Mouse (Mus musculus) c-Kit-positive CD71-positive TER-119-positive erythroid progenitor cells, embryonic 14.5 days (primary cell): Measurements from ENCODE around the gene Rbfox3.
"Not testable (repeated sequence)": the region's sequence is repeated elsewhere in the genome, so short reads cannot be mapped to it uniquely, and the experiment has no call there.

ENCODE experiments used
- DNase-seq: peaks from one replicate; pipeline ENCODE4 v3.0.0-alpha.2; 2013; ENCODE audit warnings: low spot score

The Rbfox3 gene

DNA sequence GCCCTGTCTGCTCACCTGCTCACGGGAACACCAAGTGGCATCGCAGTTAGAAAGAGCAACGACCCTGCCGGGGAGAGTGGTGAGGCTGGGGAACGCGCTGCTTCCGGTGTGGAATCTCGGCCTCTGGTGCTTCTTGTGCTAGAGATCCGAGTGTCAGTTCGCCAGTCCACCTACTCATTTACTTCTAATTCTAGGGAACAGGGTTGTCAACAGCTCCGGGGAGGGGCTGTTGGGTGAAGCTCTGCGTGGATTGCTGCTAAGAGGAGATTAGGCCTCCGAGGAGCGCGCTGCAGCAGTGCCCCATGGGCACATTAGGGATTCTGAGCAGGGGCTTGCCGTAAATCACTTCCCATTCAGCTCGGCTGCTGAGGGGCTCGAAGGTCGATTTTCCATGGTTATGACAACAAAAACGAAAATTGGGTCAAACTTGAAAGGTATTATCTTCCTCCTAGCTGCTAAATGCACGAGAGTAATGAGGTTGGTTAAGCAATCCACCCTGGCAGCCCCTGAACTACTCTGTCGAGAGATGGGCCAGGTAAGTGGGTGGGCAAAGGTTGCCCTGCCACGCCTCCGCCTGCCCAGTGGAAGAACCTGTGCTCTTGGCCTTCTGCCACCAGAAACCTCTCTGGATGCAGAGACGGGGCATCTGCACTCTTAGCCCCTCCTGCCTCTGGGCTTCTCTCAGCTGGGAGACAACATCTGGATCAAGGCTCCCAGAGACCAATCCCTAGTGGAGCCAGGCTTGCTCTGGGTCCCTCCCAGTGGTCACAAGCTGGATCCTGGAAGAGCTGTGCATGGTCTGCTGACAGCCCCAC lies 85.9 kb downstream of the Rbfox3 start:
- DNase-seq: no peak

DNA sequence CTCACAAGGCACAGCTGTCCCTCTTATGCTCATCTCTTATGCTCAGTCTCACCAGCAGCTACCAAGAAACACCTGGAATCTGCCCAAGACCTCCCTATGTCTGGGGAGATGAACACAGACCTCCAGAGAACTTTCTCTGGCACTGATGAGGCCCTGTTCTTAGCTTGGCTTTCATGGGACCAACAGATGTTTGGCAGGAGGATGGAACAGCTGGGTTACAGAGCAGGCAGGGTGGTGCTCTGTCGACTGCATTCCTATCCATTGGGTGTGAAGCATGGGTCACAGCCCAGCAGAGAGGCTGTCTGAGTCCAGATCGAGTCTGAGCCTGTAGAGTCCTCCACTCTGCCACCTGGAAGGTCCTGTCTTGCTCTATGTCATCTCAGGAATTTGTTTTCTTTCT lies 90.0 kb downstream of the Rbfox3 start:
- no peak for DNase-seq

DNA sequence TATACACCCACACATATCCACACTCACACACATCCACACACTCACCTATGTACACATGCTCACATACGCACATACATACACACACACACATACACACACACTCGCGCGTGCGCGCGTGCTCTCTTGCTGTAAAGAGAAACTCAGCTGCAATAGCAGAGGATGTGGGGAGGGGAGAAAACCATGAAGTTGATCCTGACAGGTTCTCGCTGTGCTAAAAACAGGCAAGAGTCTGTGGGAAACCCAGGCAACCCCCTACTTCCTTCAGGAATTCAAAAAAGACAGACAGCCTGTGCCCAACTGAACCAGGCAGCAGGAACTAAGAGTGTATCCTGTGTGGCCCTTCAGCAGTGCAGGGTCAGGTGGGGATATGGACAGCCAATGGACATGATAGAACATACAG lies 92.9 kb downstream of the Rbfox3 start:
- DNase-seq: no peak

DNA sequence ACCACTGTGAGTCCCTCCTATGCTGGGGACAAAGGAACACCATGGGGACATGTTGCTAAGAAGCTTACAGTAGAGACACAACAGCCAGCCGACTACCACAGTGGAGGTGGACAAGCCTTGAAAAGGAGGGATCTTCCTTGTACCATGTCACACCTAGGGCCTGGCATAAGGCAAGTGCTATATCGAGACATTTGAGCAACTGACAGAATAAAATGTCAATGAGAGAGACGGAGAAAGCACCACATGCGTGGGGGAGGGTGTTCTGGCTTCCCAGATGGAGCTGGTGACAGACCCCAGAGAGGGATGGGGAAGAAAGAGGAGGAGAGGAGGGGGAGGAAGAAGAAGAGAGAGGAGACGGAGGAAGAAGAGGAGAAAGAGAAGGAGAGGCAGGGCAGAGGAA lies 96.3 kb downstream of the Rbfox3 start:
- DNase-seq: no peak

DNA sequence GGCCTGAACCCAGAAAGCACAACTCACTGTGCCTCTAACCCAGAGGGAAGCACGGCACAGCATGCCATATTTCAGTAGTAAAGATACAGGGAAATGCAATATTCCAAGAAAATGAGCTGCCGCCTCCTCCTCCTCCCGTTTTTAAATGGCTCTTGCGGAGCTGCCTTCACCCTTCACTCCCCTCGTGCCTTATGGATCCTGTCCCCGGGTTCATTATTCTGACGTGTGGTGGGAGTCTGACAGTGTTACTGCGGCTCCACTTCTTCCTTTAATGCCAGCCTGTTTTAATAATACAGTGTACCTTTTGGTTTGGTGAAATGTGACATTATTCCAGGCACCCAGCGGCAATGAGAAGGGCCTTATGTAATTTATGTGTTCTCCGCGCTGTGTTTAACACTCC lies 97.5 kb downstream of the Rbfox3 start:
- DNase-seq: no peak

DNA sequence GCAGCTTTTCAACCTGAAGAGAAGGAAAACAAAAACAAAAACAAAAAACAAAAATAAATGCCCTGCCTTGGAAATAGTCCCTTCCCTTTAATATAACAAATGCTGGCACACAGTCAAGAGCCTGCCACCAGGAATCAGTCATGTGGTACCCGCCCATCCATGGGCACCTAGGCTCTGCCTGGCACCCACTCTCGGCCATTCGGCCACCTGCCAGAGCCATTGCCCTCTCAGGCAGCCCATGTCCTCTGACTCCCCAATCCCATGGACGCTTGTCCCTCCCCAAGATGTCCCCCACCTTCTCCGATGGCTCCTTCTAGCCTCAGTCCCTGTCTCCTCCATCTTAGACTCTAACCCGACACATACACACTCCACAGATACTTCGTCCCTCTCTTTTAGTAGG lies 100.0 kb downstream of the Rbfox3 start:
- no peak for DNase-seq

DNA sequence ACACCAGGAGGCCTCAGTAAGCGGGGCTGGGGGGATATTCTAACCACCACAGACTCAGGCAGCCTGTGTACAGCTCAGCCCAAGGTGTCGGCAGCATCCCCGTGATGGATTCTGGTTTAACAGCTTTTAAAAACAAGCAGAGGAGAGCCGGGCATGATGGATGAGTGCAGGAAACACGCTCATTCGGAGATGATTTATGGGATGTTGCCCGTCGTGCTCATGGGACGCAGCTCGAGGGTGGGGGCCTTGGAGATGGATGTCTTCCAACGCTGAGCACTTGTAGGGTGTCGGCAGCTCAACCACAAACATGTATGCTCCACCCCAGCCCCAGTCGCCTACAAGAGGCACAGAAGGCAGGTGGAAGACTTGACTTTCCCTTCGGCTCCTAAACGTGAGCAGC lies 103.9 kb downstream of the Rbfox3 start:
- no peak for DNase-seq

DNA sequence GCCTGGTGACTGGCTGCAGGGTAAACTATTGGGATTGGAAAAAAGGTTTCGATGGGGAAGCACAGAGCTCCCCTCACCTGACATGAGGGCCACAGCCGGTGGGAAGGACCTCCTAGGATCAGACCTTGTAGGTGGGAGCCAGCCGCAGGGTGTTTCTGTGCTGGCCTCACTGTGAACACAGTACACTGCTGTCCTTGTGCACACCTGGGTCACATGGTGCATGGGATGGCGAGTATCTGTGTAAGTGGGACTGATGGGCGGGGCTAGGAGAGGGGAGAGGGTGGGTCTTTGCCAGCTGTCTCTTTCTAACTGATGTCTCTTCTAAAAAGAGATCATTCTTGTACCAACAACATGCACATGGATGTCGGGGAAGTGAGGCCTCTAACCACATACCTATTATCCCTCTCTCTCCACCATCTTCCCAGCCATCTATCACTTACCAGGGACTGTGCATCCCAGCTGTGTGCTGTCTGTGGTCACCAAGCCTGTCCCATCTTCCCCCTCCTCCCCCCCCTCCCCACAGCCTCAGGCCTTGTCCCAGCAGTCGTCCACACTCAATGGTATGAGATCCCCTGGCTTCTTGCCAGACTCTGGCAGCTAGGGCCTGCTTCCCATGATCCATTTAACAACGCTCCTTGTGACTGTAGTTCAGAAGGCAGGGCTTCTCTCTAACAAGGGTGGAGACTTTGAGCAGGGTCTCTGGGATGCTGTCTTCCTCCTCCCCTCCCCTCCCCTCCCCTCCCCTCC lies 116.4 kb downstream of the Rbfox3 start:
- DNase-seq: no peak

DNA sequence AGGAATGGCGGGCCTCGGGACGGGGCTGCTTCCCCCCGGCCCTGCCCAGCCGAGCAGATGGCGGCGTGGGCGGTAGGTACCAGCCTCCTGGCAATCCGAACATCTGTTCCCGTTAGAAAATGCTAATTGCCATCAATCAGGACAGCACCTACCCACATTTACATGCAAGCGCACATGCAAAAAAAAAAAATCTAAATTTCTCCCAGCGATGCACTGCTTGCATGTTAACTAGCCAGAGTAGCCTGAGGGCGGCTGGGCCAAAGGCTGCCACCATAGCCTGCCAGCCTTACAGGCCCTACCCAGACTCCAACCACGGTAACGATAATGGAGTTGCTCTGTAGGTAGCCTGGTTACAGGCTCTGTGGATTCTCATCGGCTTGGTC lies 117.8 kb downstream of the Rbfox3 start:
- DNase-seq: no peak

DNA sequence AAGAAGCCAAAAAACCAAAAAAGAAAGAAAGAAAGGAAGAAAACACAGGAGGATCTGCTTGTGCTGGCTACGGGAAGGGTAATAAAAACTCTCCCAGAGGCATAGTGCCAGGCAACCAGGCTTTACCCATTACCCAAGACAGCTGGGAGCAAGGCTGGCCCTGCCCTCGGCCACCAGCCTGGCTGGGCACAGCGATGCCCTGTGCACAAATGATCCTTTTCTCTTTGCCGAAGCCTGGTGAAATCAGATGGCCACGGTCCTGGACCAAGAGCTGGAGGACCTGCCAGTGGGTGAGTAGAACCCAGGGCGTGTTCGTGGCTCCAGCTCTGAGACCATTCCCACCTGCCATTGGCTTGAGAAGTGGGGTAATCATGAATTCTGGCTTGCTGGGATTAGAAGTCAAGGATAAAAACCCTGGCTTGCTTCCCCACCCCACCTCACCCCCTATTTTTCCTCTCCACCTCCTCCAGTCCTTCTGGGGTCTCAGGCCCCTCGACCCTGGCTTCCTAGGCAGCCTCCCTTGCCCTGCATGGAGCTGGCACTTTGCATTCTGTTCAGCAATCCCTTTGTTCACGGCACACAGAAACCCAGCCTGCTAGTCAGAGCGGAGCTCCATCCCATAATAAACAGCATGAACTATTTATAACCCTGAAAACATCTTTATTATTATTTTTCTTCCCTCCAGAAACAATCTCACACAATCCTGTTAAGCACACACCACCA lies 118.3 kb downstream of the Rbfox3 start:
- no peak for DNase-seq

DNA sequence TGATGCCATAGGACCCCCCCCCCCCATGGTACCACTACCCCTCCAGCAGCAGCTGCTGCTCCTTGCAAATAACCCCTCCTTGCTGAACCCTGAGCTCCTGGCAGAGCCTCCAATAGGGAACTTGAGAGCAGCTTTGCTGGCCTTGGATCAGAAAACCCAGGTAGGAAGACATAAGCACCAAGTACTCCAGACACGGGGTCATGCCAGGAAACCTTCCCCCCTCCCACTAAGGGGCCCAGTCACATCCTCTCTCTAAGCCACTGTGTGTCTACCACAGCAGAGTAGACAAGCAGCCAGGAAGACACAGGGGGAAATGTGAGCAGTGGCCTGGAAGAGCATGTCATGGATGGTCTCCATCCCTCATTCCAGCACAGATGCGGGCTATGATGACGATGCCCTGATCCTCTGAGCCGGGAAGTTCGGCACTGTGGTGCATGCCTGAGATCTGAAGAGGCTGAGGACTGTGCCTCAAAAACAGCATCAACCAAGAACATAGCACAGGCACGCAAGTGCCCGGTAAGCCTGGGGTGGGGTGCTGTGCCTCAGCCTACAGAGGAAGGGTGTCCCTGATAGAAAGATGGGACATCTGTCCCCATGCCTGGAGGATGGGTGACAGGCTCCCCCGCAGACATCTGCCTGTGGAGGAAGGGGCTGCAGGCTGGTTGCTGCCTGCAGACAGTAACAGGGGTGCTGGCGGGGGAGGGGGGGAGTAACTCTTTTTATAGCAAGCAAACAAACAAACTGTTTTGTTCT lies 119.1 kb downstream of the Rbfox3 start:
- DNase-seq: no peak

DNA sequence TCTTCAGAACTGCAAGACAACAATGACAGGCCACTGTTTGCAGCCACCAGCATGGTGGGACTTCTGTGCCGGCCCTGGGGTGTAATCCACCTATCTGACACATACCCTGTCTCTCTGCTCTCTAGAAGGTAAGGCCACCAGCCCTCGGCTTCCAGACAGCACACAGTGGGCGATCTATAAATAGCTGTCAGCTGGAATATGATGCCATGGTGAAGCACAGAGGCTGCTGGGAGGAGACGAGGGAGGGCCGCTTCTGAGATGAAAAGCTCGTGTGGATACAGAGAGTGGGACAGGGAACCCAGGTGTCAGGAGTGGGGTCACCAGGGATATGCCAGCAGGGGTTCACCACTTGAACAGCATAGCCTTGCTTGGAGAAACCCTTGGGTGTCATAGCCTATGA lies 120.0 kb downstream of the Rbfox3 start:
- no peak for DNase-seq

DNA sequence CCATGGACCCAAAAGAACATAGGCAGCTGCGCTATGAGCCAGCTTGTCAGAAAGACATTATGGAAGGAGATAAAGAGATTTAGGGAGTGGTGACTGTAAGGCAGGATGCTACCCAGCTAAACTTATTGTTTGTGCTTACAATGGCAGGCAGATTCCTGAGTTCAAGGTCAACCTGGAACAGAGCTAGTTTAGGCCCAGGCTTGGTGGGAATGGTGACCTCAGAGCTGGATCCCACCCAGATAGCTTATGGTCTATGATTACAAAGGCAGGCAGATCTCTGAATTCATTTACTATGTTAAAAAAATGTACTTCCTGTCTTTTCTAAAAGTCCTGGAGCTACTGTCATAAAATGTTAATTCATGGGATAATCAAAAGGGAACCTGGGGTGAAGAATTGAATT lies 123.3 kb downstream of the Rbfox3 start:
- DNase-seq: no peak

DNA sequence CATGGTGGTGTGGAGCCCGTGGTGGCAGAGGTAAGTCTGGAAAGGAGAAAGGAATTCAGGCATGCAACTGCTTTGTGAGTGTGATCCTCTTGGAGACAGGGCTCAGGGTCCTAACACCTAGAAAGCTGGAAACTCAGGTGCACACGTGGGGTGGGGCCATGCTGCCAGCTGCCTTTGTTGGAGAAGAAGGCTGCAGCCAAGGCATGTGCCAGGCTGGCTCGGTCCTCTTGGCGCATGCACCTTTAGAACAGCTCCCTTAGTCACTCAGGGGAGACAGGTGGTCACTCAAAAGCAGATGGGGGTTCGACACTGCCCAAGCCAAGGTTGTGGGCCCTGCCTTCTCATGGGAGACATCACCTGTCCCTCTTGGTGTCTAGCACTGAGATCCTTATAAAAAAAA lies 128.7 kb downstream of the Rbfox3 start:
- DNase-seq: no peak

DNA sequence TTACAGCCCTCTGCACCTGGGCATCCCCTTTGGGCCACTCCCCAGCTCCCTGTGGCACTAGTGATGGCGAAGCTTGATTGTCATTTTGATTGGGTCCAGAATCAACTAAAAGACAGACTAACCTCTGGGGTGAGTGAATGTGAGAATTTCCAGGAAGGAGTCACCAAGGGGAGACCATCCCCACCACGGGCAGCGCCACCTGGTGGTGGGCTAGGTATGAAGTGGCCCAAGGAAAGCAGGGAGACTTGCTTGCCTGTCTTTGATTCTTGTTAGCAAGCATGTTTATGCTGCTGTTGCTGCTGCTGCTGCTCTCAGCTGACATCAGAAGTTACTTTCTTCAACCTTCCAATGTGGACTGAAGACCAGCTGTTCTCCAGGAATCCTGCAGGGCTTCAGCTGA lies 135.6 kb downstream of the Rbfox3 start:
- DNase-seq: peak; percentile 5

DNA sequence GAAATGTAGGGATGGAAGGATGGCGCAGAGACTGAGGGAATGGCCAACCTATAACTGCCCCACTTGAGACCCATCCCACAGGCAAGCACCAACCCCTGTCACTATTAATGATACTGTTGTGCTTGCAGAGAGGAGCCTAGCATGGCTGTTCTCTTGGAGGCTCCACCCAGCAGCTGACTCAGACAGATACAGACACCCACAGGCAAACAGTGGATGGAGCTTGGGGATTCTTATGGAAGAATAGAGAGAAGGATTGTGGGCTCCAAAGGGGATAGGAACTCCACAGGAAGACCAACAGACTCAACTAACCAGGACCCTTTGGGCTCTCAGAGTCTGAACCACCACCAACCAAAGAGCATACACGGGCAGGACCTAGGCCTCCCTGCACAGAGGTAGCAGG lies 136.6 kb downstream of the Rbfox3 start:
- DNase-seq: not testable (repeated sequence)

DNA sequence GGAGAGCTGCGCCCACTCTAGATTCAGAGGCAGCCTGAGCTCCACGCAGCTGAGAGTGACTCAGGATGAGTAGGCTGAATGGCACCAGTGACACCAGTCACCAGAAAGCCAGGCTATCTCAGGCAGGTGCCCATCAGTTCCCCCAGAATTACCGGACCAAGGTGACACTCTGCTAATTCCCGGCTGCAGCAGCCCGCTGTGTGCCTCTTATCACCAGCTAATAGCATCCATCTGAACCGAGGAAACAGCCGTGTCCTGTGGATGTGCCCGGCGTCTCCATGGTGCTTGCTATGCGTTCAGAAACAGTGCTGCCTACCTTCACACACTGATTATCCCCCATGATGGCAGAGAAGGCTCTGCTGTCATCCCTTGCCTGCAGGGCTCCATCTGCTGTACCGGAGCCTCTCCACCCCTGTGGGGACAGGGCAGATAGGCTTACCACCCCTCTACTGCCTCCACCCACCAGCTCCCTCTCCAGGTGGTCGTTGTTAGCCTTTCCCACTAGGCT lies 138.3 kb downstream of the Rbfox3 start:
- DNase-seq: no peak

DNA sequence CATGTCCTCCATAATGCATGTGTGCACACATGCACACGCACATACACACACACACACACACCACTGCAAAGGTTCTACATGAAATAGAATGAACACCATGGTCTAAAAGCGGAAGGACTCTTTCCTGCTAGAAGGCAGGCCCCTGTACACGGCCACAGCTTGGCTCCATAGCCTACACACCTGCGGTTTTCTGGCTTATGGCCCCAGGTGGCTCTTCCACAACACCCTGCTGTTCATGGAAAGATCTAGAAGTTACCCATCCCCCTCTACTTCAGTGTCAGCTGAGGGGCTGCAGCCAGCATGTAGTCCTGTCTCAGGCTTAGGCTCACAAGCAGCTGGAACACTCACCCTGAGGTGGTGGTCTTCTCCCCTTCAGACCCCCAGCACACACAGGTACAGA lies 140.0 kb downstream of the Rbfox3 start:
- no peak for DNase-seq

DNA sequence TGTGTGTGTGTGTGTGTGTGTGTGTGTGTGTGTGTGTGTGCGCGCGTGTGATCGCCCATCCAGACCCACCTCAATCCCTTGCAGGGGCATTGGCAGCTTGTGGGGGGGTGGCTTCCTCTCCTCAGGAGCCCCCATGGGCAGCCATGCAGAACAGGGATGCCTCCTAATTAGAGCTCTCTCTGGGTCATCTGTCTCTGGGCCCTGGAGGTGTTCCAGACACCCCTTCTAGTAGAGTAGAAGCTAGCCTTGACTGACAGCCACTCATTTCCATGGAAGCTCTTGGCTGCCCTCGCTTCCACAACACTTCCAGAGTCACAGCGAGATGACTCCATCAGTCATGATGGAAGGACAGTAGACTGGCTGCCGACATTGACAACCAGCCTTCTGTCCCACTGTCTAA lies 140.6 kb downstream of the Rbfox3 start:
- no peak for DNase-seq

DNA sequence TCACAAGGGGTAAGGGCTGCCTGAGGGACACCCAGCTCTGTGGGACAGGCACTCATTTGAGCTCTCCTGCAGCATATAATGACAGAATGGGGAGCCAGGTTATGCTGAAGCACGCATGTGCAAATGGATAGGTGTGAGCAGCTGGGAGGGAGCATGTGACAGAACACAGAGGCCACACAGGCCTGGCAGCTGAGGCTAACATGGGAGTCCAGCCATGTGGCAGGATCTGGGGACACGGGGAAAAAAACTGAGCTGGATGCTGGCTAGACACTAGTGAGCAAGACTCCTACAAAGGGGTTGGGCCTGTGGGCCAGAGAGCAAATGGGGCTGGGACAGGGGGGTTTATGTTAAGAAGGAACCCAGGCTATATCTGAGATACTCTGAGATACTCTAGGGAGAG lies 141.9 kb downstream of the Rbfox3 start:
- no peak for DNase-seq

DNA sequence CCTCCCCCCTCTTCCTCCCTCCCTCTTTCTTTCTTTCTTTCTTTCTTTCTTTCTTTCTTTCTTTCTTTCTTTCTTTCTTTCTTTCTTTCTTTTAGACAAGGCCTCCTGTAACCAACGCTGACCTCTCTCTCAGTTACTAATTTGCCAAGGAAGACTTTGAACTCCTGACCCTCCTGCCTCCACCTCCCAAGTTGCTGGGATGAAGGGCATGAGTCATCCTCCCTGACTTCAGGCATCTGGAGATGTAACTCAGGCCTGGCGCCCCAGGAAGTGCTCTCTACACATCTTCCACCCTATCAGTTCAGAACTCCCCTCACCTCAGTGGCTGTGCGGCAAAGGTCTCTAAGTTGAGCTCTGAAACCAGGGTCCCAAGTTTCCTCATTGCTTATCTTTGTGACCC lies 143.0 kb downstream of the Rbfox3 start:
- DNase-seq: no peak

DNA sequence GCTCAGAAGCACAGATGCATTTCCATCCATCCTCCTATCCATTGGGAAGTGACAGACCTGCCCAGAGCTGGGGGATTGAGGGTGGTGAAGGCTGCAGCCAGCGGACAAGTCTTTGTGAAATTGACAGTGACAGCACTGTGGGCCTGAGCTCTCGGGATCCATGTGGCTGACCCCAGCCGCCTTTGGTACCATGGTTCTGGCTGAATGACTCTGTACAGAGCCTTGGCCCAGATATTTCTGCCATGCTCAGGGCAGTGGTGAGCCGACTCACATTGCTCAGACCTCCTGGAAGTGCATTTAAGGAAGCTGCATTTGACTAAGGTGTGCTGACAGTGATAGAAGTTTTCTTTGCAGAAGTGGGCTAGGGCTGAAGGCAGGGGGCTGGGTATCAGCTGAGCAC lies 144.0 kb downstream of the Rbfox3 start:
- DNase-seq: no peak
